Mouse (Mus musculus): ENCODE results near the gene Sgsm1. TPM values are rescaled to one million over a fixed set of nuclear protein-coding genes. Genes with fewer than 3 reads are reported as not detected.
A peak's percentile ranks its signal among the peaks of the same experiment; 100 is the strongest.
"Not testable (repeated sequence)": the region's sequence is repeated elsewhere in the genome, so short reads cannot be mapped to it uniquely, and the experiment has no call there.

Gene Sgsm1
- polyA plus RNA-seq (2015; fragmentation: Nextera tagmentation; extraction: Ambion mirVana), result 20.6 and 21.1 TPM in 2 replicates

- Histone ChIP-seq H3K4me3 (peak within 1 kb of the TSS; percentile 78), H3K4me2 (peak within 1 kb of the TSS; percentile 60), H3K36me3 (no peaks in the 10 kb centered on the region), H3K27ac (replicated peaks) (peak within 1 kb of the TSS; percentile 75), H3K4me1 (replicated peaks) (peaks cover 51% of the 10 kb centered on the region), H3K9ac (peak within 1 kb of the TSS; percentile 87), H3K9me3 (no peaks in the 10 kb centered on the region), H3K27me3 (no peaks in the 10 kb centered on the region)
- 1% methylated on average over 47 of the region's 53 CpGs for WGBS
- ATAC-seq (ENCODE audit: low FRiP score, low read depth), result peak; percentile 77
Observed at GRCm38 (mm10) chr5:113310377-113311003, at the start of gene Sgsm1. TSS of gene Sgsm1 (minus strand) at chr5:113310786.

GRCm38 (mm10) chr5:113358833-113359232 is 48.2 kb upstream of the Sgsm1 start:
- Histone ChIP-seq H3K27me3 (peaks cover 3% of the 10 kb centered on the region; the same call in 1 of the 2 replicates), H3K36me3 (no peaks in the 10 kb centered on the region), H3K9me3 (no peaks in the 10 kb centered on the region), H3K9ac (no peak overlapping the region), H3K27ac (replicated peaks) (no peak overlapping the region), H3K4me3 (no peak overlapping the region), H3K4me2 (no peak overlapping the region), H3K4me1 (replicated peaks) (peaks cover 22% of the 10 kb centered on the region)
- WGBS, result 11% methylated on average over 11 of the region's 11 CpGs
- no peak for ATAC-seq (ENCODE audit: low FRiP score, low read depth)

GRCm38 (mm10) chr5:113357656-113358055 is 47.1 kb upstream of the Sgsm1 start:
- Histone ChIP-seq H3K9ac (no peak overlapping the region), H3K4me3 (no peak overlapping the region), H3K27ac (replicated peaks) (no peak overlapping the region), H3K9me3 (no peaks in the 10 kb centered on the region), H3K4me2 (no peak overlapping the region), H3K27me3 (peaks cover 10% of the 10 kb centered on the region), H3K4me1 (replicated peaks) (peaks cover 22% of the 10 kb centered on the region), H3K36me3 (no peaks in the 10 kb centered on the region)
- WGBS, result 52% methylated on average over 3 of the region's 3 CpGs
- no peak for ATAC-seq (ENCODE audit: low FRiP score, low read depth)

GRCm38 (mm10) chr5:113357186-113357585 is 46.6 kb upstream of the Sgsm1 start, which contains the start of gene Aym1:
TSS of gene Aym1 (plus strand) at chr5:113357294.
- Histone ChIP-seq H3K4me1 (replicated peaks) (peaks cover 24% of the 10 kb centered on the region), H3K36me3 (no peaks in the 10 kb centered on the region), H3K4me2 (no peak within 1 kb of the TSS), H3K9ac (no peak within 1 kb of the TSS), H3K4me3 (no peak within 1 kb of the TSS), H3K27me3 (peaks cover 12% of the 10 kb centered on the region), H3K27ac (replicated peaks) (no peak within 1 kb of the TSS), H3K9me3 (no peaks in the 10 kb centered on the region)
- 48% methylated on average over 2 of the region's 6 CpGs for WGBS
- ATAC-seq (ENCODE audit: low FRiP score, low read depth), result no peak

GRCm38 (mm10) chr5:113354311-113354710 is 43.7 kb upstream of the Sgsm1 start:
- Histone ChIP-seq H3K9ac (no peak overlapping the region), H3K4me2 (peak overlapping the region; percentile 13), H3K4me1 (replicated peaks) (peaks cover 41% of the 10 kb centered on the region), H3K9me3 (no peaks in the 10 kb centered on the region), H3K36me3 (no peaks in the 10 kb centered on the region), H3K4me3 (no peak overlapping the region), H3K27me3 (peaks cover 12% of the 10 kb centered on the region), H3K27ac (replicated peaks) (no peak overlapping the region)
- WGBS, result 50% methylated on average over 16 of the region's 16 CpGs
- no peak for ATAC-seq (ENCODE audit: low FRiP score, low read depth)

GRCm38 (mm10) chr5:113352636-113353035 is 42.0 kb upstream of the Sgsm1 start:
- Histone ChIP-seq H3K4me1 (replicated peaks) (peaks cover 51% of the 10 kb centered on the region), H3K27ac (replicated peaks) (no peak overlapping the region), H3K4me2 (no peak overlapping the region), H3K27me3 (peaks cover 24% of the 10 kb centered on the region), H3K4me3 (no peak overlapping the region), H3K9ac (no peak overlapping the region), H3K36me3 (no peaks in the 10 kb centered on the region), H3K9me3 (no peaks in the 10 kb centered on the region)
- WGBS, result 56% methylated on average over 6 of the region's 6 CpGs
- ATAC-seq (ENCODE audit: low FRiP score, low read depth), result no peak

GRCm38 (mm10) chr5:113351768-113352167 is 41.2 kb upstream of the Sgsm1 start:
- ATAC-seq (ENCODE audit: low FRiP score, low read depth), result peak; percentile 68
- no peaks in the 10 kb centered on the region for H3K9me3 ChIP-seq
- H3K36me3 ChIP-seq, result no peaks in the 10 kb centered on the region
- 40% methylated on average over 3 of the region's 3 CpGs for WGBS
- H3K27me3 ChIP-seq, result peaks cover 33% of the 10 kb centered on the region
- peaks cover 42% of the 10 kb centered on the region for H3K4me1 ChIP-seq (replicated peaks)
- H3K27ac ChIP-seq (replicated peaks), result no peak overlapping the region
- no peak overlapping the region for H3K4me3 ChIP-seq
- 0 out of 2 replicates have a peak overlapping the region, but pooled peaks have one; percentile 5 for H3K4me2 ChIP-seq
- no peak overlapping the region for H3K9ac ChIP-seq

- Histone ChIP-seq H3K4me1 (replicated peaks) (peaks cover 39% of the 10 kb centered on the region), H3K4me3 (no peak overlapping the region), H3K27me3 (peaks cover 48% of the 10 kb centered on the region), H3K36me3 (no peaks in the 10 kb centered on the region), H3K9me3 (no peaks in the 10 kb centered on the region), H3K4me2 (no peak overlapping the region), H3K27ac (replicated peaks) (no peak overlapping the region), H3K9ac (no peak overlapping the region)
- ATAC-seq (ENCODE audit: low FRiP score, low read depth), result no peak
- 7% methylated on average over 7 of the region's 7 CpGs for WGBS
Observed at GRCm38 (mm10) chr5:113349810-113350209, 39.2 kb upstream of the Sgsm1 start.

- WGBS, result 3% methylated on average over 7 of the region's 7 CpGs
- Histone ChIP-seq H3K4me1 (replicated peaks) (peaks cover 38% of the 10 kb centered on the region), H3K27me3 (peaks cover 54% of the 10 kb centered on the region)
Observed at GRCm38 (mm10) chr5:113349226-113349625, 38.6 kb upstream of the Sgsm1 start.

GRCm38 (mm10) chr5:113348597-113348996 is 38.0 kb upstream of the Sgsm1 start:
- ATAC-seq (ENCODE audit: low FRiP score, low read depth), result no peak
- H3K4me2 ChIP-seq, result no peak overlapping the region
- no peak overlapping the region for H3K27ac ChIP-seq (replicated peaks)
- peaks cover 60% of the 10 kb centered on the region for H3K27me3 ChIP-seq
- no peaks in the 10 kb centered on the region for H3K36me3 ChIP-seq
- whole genome bisulfite sequencing, result 12% methylated on average over 13 of the region's 13 CpGs
- no peaks in the 10 kb centered on the region for H3K9me3 ChIP-seq
- H3K4me1 ChIP-seq (replicated peaks), result peaks cover 34% of the 10 kb centered on the region
- H3K9ac ChIP-seq, result no peak overlapping the region
- H3K4me3 ChIP-seq, result no peak overlapping the region

More at GRCm38 (mm10) chr5:113349226-113349625, 38.6 kb upstream of the Sgsm1 start:
- Histone ChIP-seq H3K4me3 (no peak overlapping the region), H3K9me3 (no peaks in the 10 kb centered on the region), H3K9ac (no peak overlapping the region), H3K27ac (replicated peaks) (no peak overlapping the region), H3K36me3 (no peaks in the 10 kb centered on the region), H3K4me2 (no peak overlapping the region)
- no peak for ATAC-seq (ENCODE audit: low FRiP score, low read depth)

- Histone ChIP-seq H3K4me1 (replicated peaks) (peaks cover 34% of the 10 kb centered on the region), H3K4me3 (no peak overlapping the region), H3K4me2 (no peak overlapping the region), H3K9me3 (no peaks in the 10 kb centered on the region), H3K36me3 (no peaks in the 10 kb centered on the region), H3K9ac (no peak overlapping the region), H3K27ac (replicated peaks) (no peak overlapping the region), H3K27me3 (peaks cover 52% of the 10 kb centered on the region)
- no peak for ATAC-seq (ENCODE audit: low FRiP score, low read depth)
- WGBS, result 24% methylated on average over 11 of the region's 12 CpGs
Observed at GRCm38 (mm10) chr5:113347593-113347992, 37.0 kb upstream of the Sgsm1 start.

GRCm38 (mm10) chr5:113346651-113347050 is 36.1 kb upstream of the Sgsm1 start:
- WGBS, result 50% methylated on average over 6 of the region's 6 CpGs
- not testable (repeated sequence) for H3K4me3 ChIP-seq; H3K27ac ChIP-seq (replicated peaks); ATAC-seq (ENCODE audit: low FRiP score, low read depth); H3K9ac ChIP-seq; H3K36me3 ChIP-seq; H3K9me3 ChIP-seq; H3K4me2 ChIP-seq
- Histone ChIP-seq H3K27me3 (peaks cover 53% of the 10 kb centered on the region), H3K4me1 (replicated peaks) (peaks cover 27% of the 10 kb centered on the region)

All from hindbrain, embryonic 15.5 days (tissue).